Mouse (Mus musculus) E14TG2a.4 (cell line): ENCODE measurements around the gene Ptprm.

ENCODE experiments used
- CTCF ChIP-seq: conservative IDR thresholded peaks from 2 replicates; pipeline ENCODE4 v1.5.1; 2014; ENCODE audit warnings: low read length
- NANOG ChIP-seq: IDR thresholded peaks from 2 replicates; pipeline ENCODE4 v1.6.1; 2014; ENCODE audit warnings: borderline replicate concordance, low read length, mixed read lengths
- POU5F1 ChIP-seq: IDR thresholded peaks from 2 replicates; pipeline ENCODE4 v1.6.1; 2014; ENCODE audit warnings: low read length, borderline replicate concordance

DNA sequence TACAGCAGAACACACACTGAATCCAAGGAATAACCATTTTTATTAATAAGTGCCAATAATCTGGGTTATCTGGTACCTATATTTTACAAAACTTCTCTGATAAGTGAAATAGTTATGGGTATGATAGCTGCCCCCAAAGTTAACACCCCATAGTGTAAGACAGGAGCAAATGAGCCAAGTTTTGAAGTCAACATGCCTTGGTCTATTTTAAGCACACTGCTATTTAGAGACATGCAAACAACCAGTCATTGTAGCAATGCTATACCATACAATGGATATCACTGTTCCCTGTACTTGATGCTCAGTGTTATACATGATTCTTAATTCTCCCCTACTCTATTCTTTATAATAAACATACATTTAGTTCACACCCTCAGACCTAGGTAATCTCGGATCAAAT lies 366.2 kb downstream of the Ptprm start:
- TF ChIP-seq CTCF (no peak), POU5F1 (no peak), NANOG (no peak)
